Mouse (Mus musculus) layer of hippocampus, adult 8-10 months (tissue): ENCODE results near the gene Akr1e1. TPM values are rescaled to one million over a fixed set of nuclear protein-coding genes. Genes with fewer than 3 reads are reported as not detected.
"Not testable (repeated sequence)": the region's sequence is repeated elsewhere in the genome, so short reads cannot be mapped to it uniquely, and the experiment has no call there.

ENCODE experiments used
- DNase-seq, 2 experiments: peaks; one replicate each; pipeline ENCODE4 v3.0.0; 2022; ENCODE audit warnings: low spot score in 2 of 2
- total RNA-seq, 4 experiments: library from RNA; stranded (reverse); gene quantifications; 2 replicates each; pipeline ENCODE4 v1.2.4; 2022

The Akr1e1 gene
- total RNA-seq = 10 to 100 TPM; 19.9 to 27.3 (median 24.5) TPM

GRCm38 (mm10) chr13:4608961-4609409, at the start of gene Akr1e1:
Gene Akr1e1, minus strand, starts transcription at chr13:4609174.
- peak; percentile 91 to 94 for DNase-seq

GRCm38 (mm10) chr13:4658346-4658745, 49.4 kb upstream of the Akr1e1 start:
- DNase-seq = no peak

GRCm38 (mm10) chr13:4656277-4657146, 47.5 kb upstream of the Akr1e1 start:
- no peak for DNase-seq

- DNase-seq = no peak
Observed at GRCm38 (mm10) chr13:4650190-4650589, 41.2 kb upstream of the Akr1e1 start.

- no peak for DNase-seq
Observed at GRCm38 (mm10) chr13:4645248-4645647, 36.3 kb upstream of the Akr1e1 start.

- DNase-seq = no peak
Observed at GRCm38 (mm10) chr13:4610902-4611301, 1.9 kb upstream of the Akr1e1 start.

- DNase-seq = no peak
Observed at GRCm38 (mm10) chr13:4608530-4608929, 444 bp downstream of the Akr1e1 start.

- DNase-seq = no peak
Observed at GRCm38 (mm10) chr13:4606821-4607220, 2.2 kb downstream of the Akr1e1 start.

- DNase-seq = not testable (repeated sequence)
Observed at GRCm38 (mm10) chr13:4603431-4603830, 5.5 kb downstream of the Akr1e1 start.

GRCm38 (mm10) chr13:4576921-4577320, 32.1 kb downstream of the Akr1e1 start:
- no peak for DNase-seq

GRCm38 (mm10) chr13:4573871-4574270, 35.1 kb downstream of the Akr1e1 start, which contains the start of gene Akr1c21:
Gene Akr1c21, plus strand, starts transcription at chr13:4574075.
- DNase-seq = no peak

GRCm38 (mm10) chr13:4565996-4566395, 43.0 kb downstream of the Akr1e1 start:
- no peak for DNase-seq

- no peak for DNase-seq
Observed at GRCm38 (mm10) chr13:4560500-4560899, 48.5 kb downstream of the Akr1e1 start.

GRCm38 (mm10) chr13:4559143-4559542, 49.8 kb downstream of the Akr1e1 start:
- DNase-seq = no peak

Other genes starting within 250 kb of the Akr1e1 start
- not detected for gene Akr1c6, start 174.9 kb downstream of the Akr1e1 start, total RNA-seq
- not detected for gene Akr1c20, start 85.8 kb downstream of the Akr1e1 start, total RNA-seq
- not detected for gene Akr1c21, start 35.1 kb downstream of the Akr1e1 start, total RNA-seq